22 mouse cellular contexts compared by ENCODE assay signal in the genomic region with DNA sequence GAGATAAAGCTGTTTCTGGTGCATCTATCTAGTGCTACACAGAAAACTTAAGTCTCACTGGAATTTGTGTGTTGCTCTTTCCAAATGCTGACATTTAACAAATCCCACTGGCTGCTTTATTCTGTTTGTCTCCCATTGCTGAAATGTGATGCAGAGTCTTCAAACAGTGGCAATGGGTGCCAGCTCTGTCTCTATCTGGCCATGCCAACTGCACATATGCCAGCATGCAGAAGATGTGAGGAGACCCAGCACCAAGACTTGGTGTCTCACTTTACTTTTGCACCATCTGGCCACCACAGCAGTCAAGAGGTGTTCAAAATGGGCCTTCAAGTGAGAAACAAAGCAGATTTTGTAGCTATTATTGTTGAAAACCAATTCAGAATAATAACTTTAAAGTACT.
A peak's percentile ranks its signal among the peaks of the same experiment; 100 is the strongest.
DNase-seq lines count a peak whose midpoint lies in the region; ATAC-seq and TF ChIP-seq lines count a peak whose summit lies in the region.
"Had no signal": no experiment of that assay in that cellular context is flagged by ENCODE, and none has a peak within 500 bp of the region (broad histone marks: within the 10 kb centered on the region; RNA-seq: fewer than 3 reads in every experiment).

No protein-coding gene starts in this region.

- DNase-seq in forebrain, embryonic 14.5 days (ENCODE audit: low spot score): peak; percentile 17
- DNase-seq in layer of hippocampus, postnatal 10 days (ENCODE audit: low spot score in 2 of 2): peak; percentile 5 to 23
- DNase-seq in layer of hippocampus, postnatal 25 days (ENCODE audit: extremely low spot score in 1 of 2, low spot score in 1 of 2): no peak
- peak; percentile 58 for DNase-seq in brain, embryonic 14.5 days (ENCODE audit: low read depth)
- peak; percentile 7 to 26 for DNase-seq in layer of hippocampus, postnatal 14 days (ENCODE audit: low spot score in 2 of 2)
- DNase-seq: cerebellum, adult 8-10 months; heart, postnatal 36 days; kidney, adult 18-20 months; kidney, postnatal 4 days; retina, postnatal 1 day had no signal

- no peak for TF ChIP-seq POLR2A in brain, embryonic 14.5 days (IDR thresholded peaks at IDR 0.05; ENCODE audit: borderline replicate concordance, extremely low read depth, insufficient read depth, insufficient read length, poor library complexity, severe bottlenecking)

- H3K9me3 ChIP-seq in forebrain, embryonic 14.5 days (replicated peaks; ENCODE audit: control insufficient read depth, low read length): no peaks in the 10 kb centered on the region
- no peaks in the 10 kb centered on the region for H3K9me3 ChIP-seq in forebrain, embryonic 12.5 days
- no peaks in the 10 kb centered on the region for H3K9me3 ChIP-seq in midbrain, embryonic 15.5 days
- H3K9me3 ChIP-seq: embryonic facial prominence, embryonic 10.5 days; heart, embryonic 15.5 days; neural tube, embryonic 13.5 days had no signal

- no peak overlapping the region for H3K27ac ChIP-seq in forebrain, embryonic 14.5 days (ENCODE audit: low read depth, low read length)
- H3K27ac ChIP-seq in forebrain, embryonic 12.5 days: no peak overlapping the region
- no peak overlapping the region for H3K27ac ChIP-seq in midbrain, embryonic 15.5 days
- H3K27ac ChIP-seq: embryonic facial prominence, embryonic 10.5 days; heart, embryonic 15.5 days; hindbrain, embryonic 14.5 days; macrophage; neural tube, embryonic 13.5 days; stomach, postnatal 0 days had no signal

- H3K4me2 ChIP-seq in forebrain, embryonic 14.5 days (ENCODE audit: low read length): no peak overlapping the region
- no peak overlapping the region for H3K4me2 ChIP-seq in forebrain, embryonic 12.5 days
- H3K4me2 ChIP-seq in midbrain, embryonic 15.5 days: no peak overlapping the region
- H3K4me2 ChIP-seq: heart, embryonic 15.5 days; hindbrain, embryonic 14.5 days; neural tube, embryonic 13.5 days had no signal

- ATAC-seq in forebrain, embryonic 14.5 days: no peak
- no peak for ATAC-seq in forebrain, embryonic 12.5 days (ENCODE audit: low FRiP score)
- no peak for ATAC-seq in midbrain, embryonic 15.5 days (replicated peaks)
- ATAC-seq: inflammation-experienced regulatory T-cells, adult 6 months; lung, postnatal 0 days; midbrain, embryonic 16.5 days had no signal

- no peaks in the 10 kb centered on the region for H3K36me3 ChIP-seq in forebrain, embryonic 14.5 days (ENCODE audit: control insufficient read depth, insufficient read depth, low read length)
- no peaks in the 10 kb centered on the region for H3K36me3 ChIP-seq in forebrain, embryonic 12.5 days (replicated peaks)
- H3K36me3 ChIP-seq in midbrain, embryonic 15.5 days (replicated peaks): no peaks in the 10 kb centered on the region
- H3K36me3 ChIP-seq: embryonic facial prominence, embryonic 10.5 days; heart, embryonic 15.5 days; neural tube, embryonic 13.5 days had no signal

- TF ChIP-seq CTCF in brain, embryonic 14.5 days (IDR thresholded peaks at IDR 0.05; ENCODE audit: borderline replicate concordance, extremely low read depth, insufficient read depth, insufficient read length): no peak

- no peak overlapping the region for H3K4me3 ChIP-seq in forebrain, embryonic 14.5 days (ENCODE audit: low read depth, low read length)
- no peak overlapping the region for H3K4me3 ChIP-seq in forebrain, embryonic 12.5 days (replicated peaks)
- no peak overlapping the region for H3K4me3 ChIP-seq in midbrain, embryonic 15.5 days
- H3K4me3 ChIP-seq: embryonic facial prominence, embryonic 10.5 days; heart, embryonic 15.5 days; myocyte; neural tube, embryonic 13.5 days had no signal

- no peaks in the 10 kb centered on the region for H3K27me3 ChIP-seq in forebrain, embryonic 14.5 days (replicated peaks; ENCODE audit: control insufficient read depth, insufficient read depth, low read length)
- H3K27me3 ChIP-seq in forebrain, embryonic 12.5 days: no peaks in the 10 kb centered on the region
- no peaks in the 10 kb centered on the region for H3K27me3 ChIP-seq in midbrain, embryonic 15.5 days (replicated peaks)
- H3K27me3 ChIP-seq: heart, embryonic 15.5 days; neural tube, embryonic 13.5 days had no signal

- H3K4me1 ChIP-seq in forebrain, embryonic 14.5 days (ENCODE audit: control insufficient read depth, insufficient read depth, low read length): no peaks in the 10 kb centered on the region
- no peaks in the 10 kb centered on the region for H3K4me1 ChIP-seq in forebrain, embryonic 12.5 days
- H3K4me1 ChIP-seq in midbrain, embryonic 15.5 days: no peaks in the 10 kb centered on the region
- H3K4me1 ChIP-seq: embryonic facial prominence, embryonic 10.5 days; heart, embryonic 15.5 days; neural tube, embryonic 13.5 days had no signal

- no peak overlapping the region for H3K9ac ChIP-seq in forebrain, embryonic 14.5 days (ENCODE audit: low read length)
- no peak overlapping the region for H3K9ac ChIP-seq in forebrain, embryonic 12.5 days
- no peak overlapping the region for H3K9ac ChIP-seq in midbrain, embryonic 15.5 days
- H3K9ac ChIP-seq: heart, embryonic 15.5 days; hindbrain, embryonic 14.5 days; neural tube, embryonic 13.5 days had no signal

Comparison
In these comparisons a context has a peak if more than half of its experiments do, and no peak if none do; other contexts are left out.
1. DNase-seq: peak in forebrain, embryonic 14.5 days (single experiment), layer of hippocampus, postnatal 10 days (2 of 2), brain, embryonic 14.5 days (single experiment) and layer of hippocampus, postnatal 14 days (2 of 2); none in layer of hippocampus, postnatal 25 days (0 of 2).